Mouse (Mus musculus) layer of hippocampus, adult 18-20 months (tissue): ENCODE measurements around the gene C1galt1c1. TPM values are rescaled to one million over a fixed set of nuclear protein-coding genes. Genes with fewer than 3 reads are reported as not detected.

ENCODE experiments used
- total RNA-seq, 2 experiments: library from RNA; stranded (reverse); gene quantifications; 2 replicates each; pipeline ENCODE4 v1.2.3; 2021

The C1galt1c1 gene
- total RNA-seq, 2 experiments from 2014 or later = 24.4 to 24.8 TPM

Other genes with a start within 250 kb of the C1galt1c1 start
- 10 to 100 TPM; 70.4 to 72.0 TPM for gene Lamp2, start 178.6 kb downstream of the C1galt1c1 start, total RNA-seq
- gene Cul4b, start 58.9 kb downstream of the C1galt1c1 start, total RNA-seq = 10 to 100 TPM; 32.5 to 33.9 TPM
- 10 to 100 TPM; 76.1 to 83.8 TPM for gene Mcts1, start 34.5 kb downstream of the C1galt1c1 start, total RNA-seq
- not detected for gene 6030498E09Rik, start 137.6 kb upstream of the C1galt1c1 start, total RNA-seq